Mouse (Mus musculus): ENCODE measurements around the gene Hras. TPM values are rescaled to one million over a fixed set of nuclear protein-coding genes. Genes with fewer than 3 reads are reported as not detected.

The Hras gene
- polyA plus RNA-seq, 1 experiment from 2014 or later, result 78.3 TPM

GRCm38 (mm10) chr7:141191036-141191435, 2.8 kb downstream of the Hras start:
- no peak overlapping the region for H3K4me3 ChIP-seq (ENCODE audit: low read length)
- no peak overlapping the region; the same call in 1 of the 2 replicates for H3K27ac ChIP-seq (ENCODE audit: low read length)
- ATAC-seq (ENCODE audit: low FRiP score, low TSS enrichment), result no peak
- WGBS, result 75% methylated on average over 14 of the region's 14 CpGs
- H3K36me3 ChIP-seq (ENCODE audit: insufficient read depth, low read length), result peaks cover 34% of the 10 kb centered on the region
- H3K4me2 ChIP-seq (replicated peaks; ENCODE audit: low read depth, low read length), result no peak overlapping the region
- no peaks in the 10 kb centered on the region for H3K9me3 ChIP-seq (ENCODE audit: low read length)
- no peak overlapping the region for H3K9ac ChIP-seq (replicated peaks; ENCODE audit: low read length)
- peaks cover 25% of the 10 kb centered on the region for H3K4me1 ChIP-seq (ENCODE audit: insufficient read depth, low read length)
- no peaks in the 10 kb centered on the region for H3K27me3 ChIP-seq (ENCODE audit: insufficient read depth, low read length)

GRCm38 (mm10) chr7:141190220-141190619, 3.6 kb downstream of the Hras start:
- Histone ChIP-seq H3K4me3 (ENCODE audit: low read length) (no peak overlapping the region), H3K4me2 (replicated peaks; ENCODE audit: low read depth, low read length) (no peak overlapping the region), H3K27me3 (ENCODE audit: insufficient read depth, low read length) (no peaks in the 10 kb centered on the region), H3K9ac (replicated peaks; ENCODE audit: low read length) (no peak overlapping the region), H3K27ac (ENCODE audit: low read length) (no peak overlapping the region), H3K36me3 (ENCODE audit: insufficient read depth, low read length) (peaks cover 34% of the 10 kb centered on the region), H3K9me3 (ENCODE audit: low read length) (no peaks in the 10 kb centered on the region), H3K4me1 (ENCODE audit: insufficient read depth, low read length) (peaks cover 20% of the 10 kb centered on the region)
- 89% methylated on average over 3 of the region's 3 CpGs for WGBS
- no peak for ATAC-seq (ENCODE audit: low FRiP score, low TSS enrichment)

GRCm38 (mm10) chr7:141188733-141189132, 5.1 kb downstream of the Hras start:
- Histone ChIP-seq H3K9ac (replicated peaks; ENCODE audit: low read length) (no peak overlapping the region), H3K4me1 (ENCODE audit: insufficient read depth, low read length) (peaks cover 17% of the 10 kb centered on the region), H3K36me3 (ENCODE audit: insufficient read depth, low read length) (peaks cover 34% of the 10 kb centered on the region), H3K9me3 (ENCODE audit: low read length) (no peaks in the 10 kb centered on the region), H3K4me3 (ENCODE audit: low read length) (no peak overlapping the region), H3K27me3 (ENCODE audit: insufficient read depth, low read length) (no peaks in the 10 kb centered on the region), H3K4me2 (replicated peaks; ENCODE audit: low read depth, low read length) (no peak overlapping the region), H3K27ac (ENCODE audit: low read length) (no peak overlapping the region)
- 91% methylated on average over 3 of the region's 3 CpGs for WGBS
- ATAC-seq (ENCODE audit: low FRiP score, low TSS enrichment), result no peak

- Histone ChIP-seq H3K4me3 (ENCODE audit: low read length) (no peak overlapping the region), H3K4me1 (ENCODE audit: insufficient read depth, low read length) (peaks cover 17% of the 10 kb centered on the region)
- WGBS, result 80% methylated on average over 3 of the region's 3 CpGs
Observed at GRCm38 (mm10) chr7:141188194-141188593, 5.6 kb downstream of the Hras start.

GRCm38 (mm10) chr7:141176173-141176572, 17.6 kb downstream of the Hras start:
- Histone ChIP-seq H3K4me2 (replicated peaks; ENCODE audit: low read depth, low read length) (no peak overlapping the region), H3K4me3 (ENCODE audit: low read length) (no peak overlapping the region), H3K9me3 (ENCODE audit: low read length) (no peaks in the 10 kb centered on the region; the same call in 1 of the 2 replicates), H3K36me3 (ENCODE audit: insufficient read depth, low read length) (no peaks in the 10 kb centered on the region), H3K27me3 (ENCODE audit: insufficient read depth, low read length) (no peaks in the 10 kb centered on the region), H3K4me1 (ENCODE audit: insufficient read depth, low read length) (peaks cover 8% of the 10 kb centered on the region), H3K27ac (ENCODE audit: low read length) (no peak overlapping the region), H3K9ac (replicated peaks; ENCODE audit: low read length) (no peak overlapping the region)
- ATAC-seq (ENCODE audit: low FRiP score, low TSS enrichment), result no peak
- 1% methylated on average over 8 of the region's 8 CpGs for WGBS

More at GRCm38 (mm10) chr7:141188194-141188593, 5.6 kb downstream of the Hras start:
- Histone ChIP-seq H3K27ac (ENCODE audit: low read length) (no peak overlapping the region), H3K9ac (replicated peaks; ENCODE audit: low read length) (no peak overlapping the region), H3K9me3 (ENCODE audit: low read length) (no peaks in the 10 kb centered on the region), H3K27me3 (ENCODE audit: insufficient read depth, low read length) (no peaks in the 10 kb centered on the region), H3K4me2 (replicated peaks; ENCODE audit: low read depth, low read length) (no peak overlapping the region), H3K36me3 (ENCODE audit: insufficient read depth, low read length) (peaks cover 34% of the 10 kb centered on the region)
- ATAC-seq (ENCODE audit: low FRiP score, low TSS enrichment), result no peak

GRCm38 (mm10) chr7:141175068-141175467, 18.7 kb downstream of the Hras start:
- WGBS, result 89% methylated on average over 4 of the region's 4 CpGs

GRCm38 (mm10) chr7:141173323-141173850, 20.4 kb downstream of the Hras start:
- Histone ChIP-seq H3K4me1 (ENCODE audit: insufficient read depth, low read length) (peaks cover 16% of the 10 kb centered on the region), H3K36me3 (ENCODE audit: insufficient read depth, low read length) (no peaks in the 10 kb centered on the region), H3K9ac (replicated peaks; ENCODE audit: low read length) (peak overlapping the region; percentile 82), H3K27me3 (ENCODE audit: insufficient read depth, low read length) (no peaks in the 10 kb centered on the region), H3K27ac (ENCODE audit: low read length) (peak overlapping the region; percentile 98), H3K4me2 (replicated peaks; ENCODE audit: low read depth, low read length) (peak overlapping the region; percentile 76), H3K4me3 (ENCODE audit: low read length) (peak overlapping the region; percentile 66), H3K9me3 (ENCODE audit: low read length) (no peaks in the 10 kb centered on the region; the same call in 1 of the 2 replicates)
- no peak for ATAC-seq (ENCODE audit: low FRiP score, low TSS enrichment)
- WGBS, result 74% methylated on average over 5 of the region's 5 CpGs

More at GRCm38 (mm10) chr7:141175068-141175467, 18.7 kb downstream of the Hras start:
- Histone ChIP-seq H3K36me3 (ENCODE audit: insufficient read depth, low read length) (no peaks in the 10 kb centered on the region), H3K27ac (ENCODE audit: low read length) (no peak overlapping the region), H3K4me2 (replicated peaks; ENCODE audit: low read depth, low read length) (no peak overlapping the region), H3K27me3 (ENCODE audit: insufficient read depth, low read length) (no peaks in the 10 kb centered on the region), H3K4me1 (ENCODE audit: insufficient read depth, low read length) (peaks cover 8% of the 10 kb centered on the region), H3K9me3 (ENCODE audit: low read length) (no peaks in the 10 kb centered on the region; the same call in 1 of the 2 replicates), H3K4me3 (ENCODE audit: low read length) (no peak overlapping the region), H3K9ac (replicated peaks; ENCODE audit: low read length) (no peak overlapping the region)
- no peak for ATAC-seq (ENCODE audit: low FRiP score, low TSS enrichment)

GRCm38 (mm10) chr7:141172116-141173006, 21.4 kb downstream of the Hras start, which contains the start of gene Rnh1:
Gene Rnh1, minus strand, starts transcription at chr7:141172857.
- peak within 1 kb of the TSS; percentile 82 for H3K9ac ChIP-seq (replicated peaks; ENCODE audit: low read length)
- no peaks in the 10 kb centered on the region; the same call in 1 of the 2 replicates for H3K9me3 ChIP-seq (ENCODE audit: low read length)
- WGBS, result 3% methylated on average over 55 of the region's 55 CpGs
- peak within 1 kb of the TSS; percentile 76 for H3K4me2 ChIP-seq (replicated peaks; ENCODE audit: low read depth, low read length)
- ATAC-seq (ENCODE audit: low FRiP score, low TSS enrichment), result peak; percentile 95
- no peaks in the 10 kb centered on the region for H3K27me3 ChIP-seq (ENCODE audit: insufficient read depth, low read length)
- H3K27ac ChIP-seq (ENCODE audit: low read length), result peak within 1 kb of the TSS; percentile 98
- peak within 1 kb of the TSS; percentile 66 for H3K4me3 ChIP-seq (ENCODE audit: low read length)
- peaks cover 24% of the 10 kb centered on the region for H3K4me1 ChIP-seq (ENCODE audit: insufficient read depth, low read length)
- H3K36me3 ChIP-seq (ENCODE audit: insufficient read depth, low read length), result no peaks in the 10 kb centered on the region

- ATAC-seq (ENCODE audit: low FRiP score, low TSS enrichment), result no peak
- Histone ChIP-seq H3K4me1 (ENCODE audit: insufficient read depth, low read length) (peaks cover 25% of the 10 kb centered on the region), H3K27me3 (ENCODE audit: insufficient read depth, low read length) (no peaks in the 10 kb centered on the region), H3K4me2 (replicated peaks; ENCODE audit: low read depth, low read length) (no peak overlapping the region), H3K36me3 (ENCODE audit: insufficient read depth, low read length) (peaks cover 10% of the 10 kb centered on the region; the same call in 1 of the 2 replicates), H3K27ac (ENCODE audit: low read length) (no peak overlapping the region), H3K4me3 (ENCODE audit: low read length) (no peak overlapping the region), H3K9me3 (ENCODE audit: low read length) (no peaks in the 10 kb centered on the region; the same call in 1 of the 2 replicates), H3K9ac (replicated peaks; ENCODE audit: low read length) (no peak overlapping the region)
Observed at GRCm38 (mm10) chr7:141169866-141170265, 23.9 kb downstream of the Hras start.
